Mouse (Mus musculus): ENCODE results near the gene Elf2. TPM values are rescaled to one million over a fixed set of nuclear protein-coding genes. Genes with fewer than 3 reads are reported as not detected.

Elf2 gene
- polyA plus RNA-seq, 1 experiment from 2014 or later, result 53.5 TPM

DNA sequence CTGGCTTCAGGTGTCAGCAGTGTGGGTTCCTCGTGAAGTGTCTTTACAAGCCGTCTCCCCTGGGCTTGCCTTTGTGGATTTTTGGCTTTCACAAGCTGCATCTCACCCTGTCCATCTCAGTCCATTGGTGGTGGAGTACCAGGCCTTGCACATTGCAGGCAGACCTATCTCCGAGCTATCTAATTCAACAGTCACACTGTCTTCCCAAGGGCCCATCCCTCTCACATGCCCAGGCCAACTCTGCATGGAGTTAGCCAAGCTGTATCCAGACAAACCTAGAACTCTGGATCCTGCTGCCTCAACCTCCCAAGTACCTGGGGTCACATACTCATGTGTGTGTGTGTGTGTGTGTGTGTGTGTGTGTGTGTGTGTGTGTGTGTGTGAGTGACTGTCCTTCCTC, 100.9 kb downstream of the Elf2 start:
- WGBS, result 91% methylated on average over 3 of the region's 3 CpGs
- Histone ChIP-seq H3K4me3 (ENCODE audit: low read length) (no peak overlapping the region), H3K9me3 (ENCODE audit: control insufficient read depth, low read length) (no peaks in the 10 kb centered on the region), H3K9ac (ENCODE audit: low read depth, low read length) (no peak overlapping the region), H3K27me3 (replicated peaks; ENCODE audit: control insufficient read depth, insufficient read depth, low read length) (no peaks in the 10 kb centered on the region), H3K4me2 (ENCODE audit: low read depth, low read length) (no peak overlapping the region), H3K27ac (ENCODE audit: low read length) (no peak overlapping the region), H3K36me3 (ENCODE audit: control insufficient read depth, insufficient read depth, low read length) (peaks cover 3% of the 10 kb centered on the region; the same call in 1 of the 2 replicates), H3K4me1 (ENCODE audit: control insufficient read depth, insufficient read depth, low read length) (peaks cover 3% of the 10 kb centered on the region; the same call in 1 of the 2 replicates)
- ATAC-seq, result no peak

- no peak overlapping the region for H3K9ac ChIP-seq (ENCODE audit: low read depth, low read length)
Observed at GRCm38 (mm10) chr3:51238515-51238914, 101.9 kb downstream of the Elf2 start.

DNA sequence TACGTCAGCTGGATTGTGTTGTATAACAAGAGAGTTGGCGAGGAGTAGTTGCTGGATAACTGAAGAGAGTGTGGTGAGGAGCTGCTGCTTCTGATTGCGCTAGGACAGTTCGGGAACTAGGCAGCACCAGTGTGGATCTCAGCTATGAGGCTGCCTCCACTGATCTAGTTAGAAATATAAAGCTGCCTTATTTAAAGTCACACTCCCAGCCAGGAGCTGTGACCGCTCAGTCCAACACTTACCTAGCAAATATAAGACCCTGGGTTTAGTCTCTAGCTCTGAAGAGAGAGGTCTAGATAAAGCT, 105.8 kb downstream of the Elf2 start:
- Histone ChIP-seq H3K9ac (ENCODE audit: low read depth, low read length) (peak overlapping the region; percentile 41; the same call in 1 of the 2 replicates), H3K4me2 (ENCODE audit: low read depth, low read length) (no peak overlapping the region), H3K9me3 (ENCODE audit: control insufficient read depth, low read length) (no peaks in the 10 kb centered on the region), H3K36me3 (ENCODE audit: control insufficient read depth, insufficient read depth, low read length) (peaks cover 3% of the 10 kb centered on the region; the same call in 1 of the 2 replicates), H3K27me3 (replicated peaks; ENCODE audit: control insufficient read depth, insufficient read depth, low read length) (no peaks in the 10 kb centered on the region), H3K4me1 (ENCODE audit: control insufficient read depth, insufficient read depth, low read length) (peaks cover 15% of the 10 kb centered on the region), H3K4me3 (ENCODE audit: low read length) (no peak overlapping the region), H3K27ac (ENCODE audit: low read length) (no peak overlapping the region)
- 77% methylated on average over 5 of the region's 5 CpGs for WGBS
- no peak for ATAC-seq

More at GRCm38 (mm10) chr3:51238515-51238914, 101.9 kb downstream of the Elf2 start:
- Histone ChIP-seq H3K36me3 (ENCODE audit: control insufficient read depth, insufficient read depth, low read length) (peaks cover 3% of the 10 kb centered on the region; the same call in 1 of the 2 replicates), H3K4me2 (ENCODE audit: low read depth, low read length) (no peak overlapping the region), H3K4me1 (ENCODE audit: control insufficient read depth, insufficient read depth, low read length) (peaks cover 13% of the 10 kb centered on the region), H3K4me3 (ENCODE audit: low read length) (no peak overlapping the region), H3K27ac (ENCODE audit: low read length) (no peak overlapping the region), H3K27me3 (replicated peaks; ENCODE audit: control insufficient read depth, insufficient read depth, low read length) (no peaks in the 10 kb centered on the region), H3K9me3 (ENCODE audit: control insufficient read depth, low read length) (no peaks in the 10 kb centered on the region)
- WGBS, result 81% methylated on average over 7 of the region's 7 CpGs
- no peak for ATAC-seq

DNA sequence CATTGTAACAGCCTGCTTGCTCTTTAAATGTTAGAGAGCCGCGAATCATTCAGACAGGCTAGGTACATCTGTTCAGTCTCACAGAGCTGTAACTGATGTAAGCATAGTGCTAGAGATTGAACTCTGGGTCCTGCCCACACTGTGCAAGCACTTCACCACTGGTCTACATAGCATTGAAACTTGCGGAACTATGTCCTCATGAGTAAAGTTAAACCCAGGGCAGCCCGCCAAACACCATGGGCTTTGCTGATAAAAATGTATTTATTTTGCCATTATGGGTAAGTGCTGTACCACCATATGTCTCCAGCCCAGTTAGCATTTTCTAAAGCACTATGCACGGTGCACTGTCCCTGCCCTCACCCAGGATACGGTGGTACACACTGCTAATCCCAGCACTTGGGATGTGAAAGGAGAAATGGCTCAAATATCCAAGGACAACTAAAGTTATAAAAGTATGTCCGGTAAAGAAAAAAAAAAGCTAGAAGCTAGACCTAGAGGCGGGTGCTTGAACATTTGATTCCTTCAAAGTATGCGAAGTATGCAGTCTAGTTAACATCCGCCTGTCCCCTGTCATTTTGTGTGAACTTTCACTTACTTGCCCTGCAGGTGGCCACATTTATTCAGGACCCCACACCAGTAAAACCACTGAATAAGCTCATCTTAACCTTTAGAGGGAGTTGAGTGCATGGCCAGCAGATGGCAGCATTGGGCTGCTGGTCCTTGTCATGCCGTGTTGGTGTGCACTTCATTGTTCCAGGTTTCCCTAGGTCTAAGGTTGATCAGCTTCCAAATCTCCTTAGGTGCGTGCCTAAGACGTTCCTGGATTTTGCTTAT, 106.3 kb downstream of the Elf2 start:
- peak overlapping the region; percentile 41; the same call in 1 of the 2 replicates for H3K9ac ChIP-seq (ENCODE audit: low read depth, low read length)
- H3K4me3 ChIP-seq (ENCODE audit: low read length), result no peak overlapping the region
- no peaks in the 10 kb centered on the region for H3K36me3 ChIP-seq (ENCODE audit: control insufficient read depth, insufficient read depth, low read length)
- H3K27ac ChIP-seq (ENCODE audit: low read length), result peak overlapping the region; percentile 58
- no peaks in the 10 kb centered on the region for H3K27me3 ChIP-seq (replicated peaks; ENCODE audit: control insufficient read depth, insufficient read depth, low read length)
- peaks cover 15% of the 10 kb centered on the region for H3K4me1 ChIP-seq (ENCODE audit: control insufficient read depth, insufficient read depth, low read length)
- no peak overlapping the region for H3K4me2 ChIP-seq (ENCODE audit: low read depth, low read length)
- no peaks in the 10 kb centered on the region for H3K9me3 ChIP-seq (ENCODE audit: control insufficient read depth, low read length)
- WGBS, result 33% methylated on average over 13 of the region's 13 CpGs
- peak; percentile 79 for ATAC-seq

GRCm38 (mm10) chr3:51233474-51233873, 107.0 kb downstream of the Elf2 start:
- Histone ChIP-seq H3K4me1 (ENCODE audit: control insufficient read depth, insufficient read depth, low read length) (peaks cover 15% of the 10 kb centered on the region), H3K36me3 (ENCODE audit: control insufficient read depth, insufficient read depth, low read length) (no peaks in the 10 kb centered on the region), H3K4me2 (ENCODE audit: low read depth, low read length) (no peak overlapping the region), H3K9ac (ENCODE audit: low read depth, low read length) (peak overlapping the region; percentile 21; the same call in 1 of the 2 replicates), H3K27ac (ENCODE audit: low read length) (peak overlapping the region; percentile 58), H3K4me3 (ENCODE audit: low read length) (no peak overlapping the region), H3K27me3 (replicated peaks; ENCODE audit: control insufficient read depth, insufficient read depth, low read length) (no peaks in the 10 kb centered on the region), H3K9me3 (ENCODE audit: control insufficient read depth, low read length) (no peaks in the 10 kb centered on the region)
- peak; percentile 84 for ATAC-seq
- WGBS, result 29% methylated on average over 5 of the region's 5 CpGs

- H3K4me2 ChIP-seq (ENCODE audit: low read depth, low read length), result no peak overlapping the region
- H3K4me1 ChIP-seq (ENCODE audit: control insufficient read depth, insufficient read depth, low read length), result peaks cover 15% of the 10 kb centered on the region
- H3K27me3 ChIP-seq (replicated peaks; ENCODE audit: control insufficient read depth, insufficient read depth, low read length), result no peaks in the 10 kb centered on the region
- H3K36me3 ChIP-seq (ENCODE audit: control insufficient read depth, insufficient read depth, low read length), result no peaks in the 10 kb centered on the region
- H3K9ac ChIP-seq (ENCODE audit: low read depth, low read length), result no peak overlapping the region
- no peaks in the 10 kb centered on the region for H3K9me3 ChIP-seq (ENCODE audit: control insufficient read depth, low read length)
- H3K27ac ChIP-seq (ENCODE audit: low read length), result no peak overlapping the region
- 83% methylated on average over 3 of the region's 3 CpGs for WGBS
- H3K4me3 ChIP-seq (ENCODE audit: low read length), result no peak overlapping the region
- ATAC-seq, result no peak
Observed at GRCm38 (mm10) chr3:51232205-51232910, 108.1 kb downstream of the Elf2 start.

- Histone ChIP-seq H3K9me3 (ENCODE audit: control insufficient read depth, low read length) (no peaks in the 10 kb centered on the region), H3K36me3 (ENCODE audit: control insufficient read depth, insufficient read depth, low read length) (no peaks in the 10 kb centered on the region), H3K4me1 (ENCODE audit: control insufficient read depth, insufficient read depth, low read length) (peaks cover 17% of the 10 kb centered on the region), H3K9ac (ENCODE audit: low read depth, low read length) (no peak overlapping the region), H3K4me2 (ENCODE audit: low read depth, low read length) (no peak overlapping the region), H3K27ac (ENCODE audit: low read length) (peak overlapping the region; percentile 33; the same call in 1 of the 2 replicates), H3K27me3 (replicated peaks; ENCODE audit: control insufficient read depth, insufficient read depth, low read length) (no peaks in the 10 kb centered on the region), H3K4me3 (ENCODE audit: low read length) (no peak overlapping the region)
- WGBS, result 57% methylated on average over 3 of the region's 3 CpGs
- no peak for ATAC-seq
Observed at GRCm38 (mm10) chr3:51231499-51231898, 109.0 kb downstream of the Elf2 start.

- Histone ChIP-seq H3K4me1 (ENCODE audit: control insufficient read depth, insufficient read depth, low read length) (peaks cover 22% of the 10 kb centered on the region), H3K27me3 (replicated peaks; ENCODE audit: control insufficient read depth, insufficient read depth, low read length) (no peaks in the 10 kb centered on the region), H3K4me3 (ENCODE audit: low read length) (no peak overlapping the region), H3K27ac (ENCODE audit: low read length) (no peak overlapping the region), H3K9ac (ENCODE audit: low read depth, low read length) (no peak overlapping the region), H3K9me3 (ENCODE audit: control insufficient read depth, low read length) (no peaks in the 10 kb centered on the region), H3K4me2 (ENCODE audit: low read depth, low read length) (no peak overlapping the region), H3K36me3 (ENCODE audit: control insufficient read depth, insufficient read depth, low read length) (no peaks in the 10 kb centered on the region)
- no peak for ATAC-seq
- WGBS, result 65% methylated on average over 5 of the region's 5 CpGs
Observed at GRCm38 (mm10) chr3:51230886-51231285, 109.6 kb downstream of the Elf2 start.

DNA sequence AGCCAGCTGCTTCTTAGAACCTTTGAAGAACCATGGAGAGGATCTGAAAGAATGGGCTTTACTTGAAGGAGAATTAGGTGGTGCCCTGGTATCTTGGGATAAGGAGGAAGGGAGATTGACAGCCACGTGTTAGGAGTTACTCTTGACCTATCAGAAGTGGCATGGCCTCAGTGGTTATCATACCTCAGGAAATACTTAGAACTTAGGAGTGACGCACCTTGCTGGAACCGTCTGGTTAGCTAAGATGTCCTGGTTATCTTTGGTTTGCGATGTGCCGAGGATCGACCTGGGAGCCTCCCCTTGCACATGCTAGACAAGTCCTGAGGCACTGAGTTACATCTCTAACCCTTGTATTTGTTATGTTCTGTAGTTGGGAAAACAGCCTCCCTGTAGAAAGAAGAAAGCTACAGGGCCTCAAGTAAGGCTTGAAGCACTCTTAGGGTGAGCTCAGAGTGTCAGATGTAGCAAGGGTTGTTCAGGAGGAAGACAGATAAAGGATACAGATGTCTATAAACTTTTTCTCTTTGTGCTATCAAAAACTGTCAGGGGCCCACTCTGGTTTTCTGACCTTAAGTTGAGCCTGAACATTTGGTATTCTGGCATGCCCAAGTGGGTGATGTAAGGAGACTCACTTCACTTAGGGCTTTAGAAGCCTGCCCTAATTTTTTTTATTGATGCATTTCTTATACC, 110.2 kb downstream of the Elf2 start:
- peak; percentile 12 for ATAC-seq
- H3K9ac ChIP-seq (ENCODE audit: low read depth, low read length), result no peak overlapping the region
- no peaks in the 10 kb centered on the region for H3K27me3 ChIP-seq (replicated peaks; ENCODE audit: control insufficient read depth, insufficient read depth, low read length)
- no peak overlapping the region for H3K27ac ChIP-seq (ENCODE audit: low read length)
- WGBS, result 85% methylated on average over 6 of the region's 6 CpGs
- H3K36me3 ChIP-seq (ENCODE audit: control insufficient read depth, insufficient read depth, low read length), result no peaks in the 10 kb centered on the region
- no peak overlapping the region for H3K4me3 ChIP-seq (ENCODE audit: low read length)
- H3K4me1 ChIP-seq (ENCODE audit: control insufficient read depth, insufficient read depth, low read length), result peaks cover 22% of the 10 kb centered on the region
- H3K4me2 ChIP-seq (ENCODE audit: low read depth, low read length), result no peak overlapping the region
- no peaks in the 10 kb centered on the region for H3K9me3 ChIP-seq (ENCODE audit: control insufficient read depth, low read length)

All from intestine, embryonic 16.5 days (tissue).